In genomic region chr13:8207337-8207736, GRCm38 (mm10) we compare ENCODE assay signal across 16 mouse cellular contexts. TPM values are rescaled to one million over a fixed set of nuclear protein-coding genes. Genes with fewer than 3 reads are reported as not detected.
A peak's percentile ranks its signal among the peaks of the same experiment; 100 is the strongest.
DNase-seq lines count a peak whose midpoint lies in the region; ATAC-seq lines count a peak whose summit lies in the region.
"Had no signal": no experiment of that assay in that cellular context is flagged by ENCODE, and none has a peak within 500 bp of the region (broad histone marks: within the 10 kb centered on the region; RNA-seq: fewer than 3 reads in every experiment).

No protein-coding gene starts in this region.

- H3K9ac ChIP-seq in heart, embryonic 11.5 days (ENCODE audit: low read depth, low read length) = no peak overlapping the region
- H3K9ac ChIP-seq in forebrain, embryonic 16.5 days (replicated peaks; ENCODE audit: low read depth, low read length) = 0 out of 2 replicates have a peak overlapping the region, but pooled peaks have one; percentile 2
- peak overlapping the region; percentile 55 for H3K9ac ChIP-seq in hindbrain, embryonic 16.5 days (ENCODE audit: low read depth, low read length)
- peak overlapping the region; percentile 48 for H3K9ac ChIP-seq in midbrain, embryonic 16.5 days (ENCODE audit: low read depth, low read length)
- H3K9ac ChIP-seq: liver, embryonic 15.5 days had no signal

- WGBS in heart, embryonic 11.5 days (ENCODE audit: insufficient replicate concordance) = 45% methylated on average over 16 of the region's 16 CpGs
- WGBS in forebrain, embryonic 16.5 days = 38% methylated on average over 16 of the region's 16 CpGs
- 38% methylated on average over 16 of the region's 16 CpGs for WGBS in hindbrain, embryonic 16.5 days
- WGBS in midbrain, embryonic 16.5 days = 42% methylated on average over 16 of the region's 16 CpGs

- H3K4me2 ChIP-seq in heart, embryonic 11.5 days = peak overlapping the region; percentile 14; the same call in 1 of the 2 replicates
- H3K4me2 ChIP-seq in forebrain, embryonic 16.5 days (ENCODE audit: low read length) = peak overlapping the region; percentile 45
- H3K4me2 ChIP-seq in hindbrain, embryonic 16.5 days (ENCODE audit: low read length) = peak overlapping the region; percentile 44
- peak overlapping the region; percentile 50 for H3K4me2 ChIP-seq in midbrain, embryonic 16.5 days (ENCODE audit: low read length)
- H3K4me2 ChIP-seq: liver, embryonic 15.5 days had no signal

- no peak for ATAC-seq in heart, embryonic 11.5 days (replicated peaks; ENCODE audit: insufficient number of reproducible peaks, low FRiP score, low TSS enrichment)
- ATAC-seq in forebrain, embryonic 16.5 days = peak; percentile 61
- 0 out of 2 replicates have a peak, but pooled peaks have one; percentile 14 for ATAC-seq in hindbrain, embryonic 16.5 days
- peak; percentile 52; the same call in 1 of the 2 replicates for ATAC-seq in midbrain, embryonic 16.5 days

- H3K4me3 ChIP-seq in heart, embryonic 11.5 days (ENCODE audit: low read depth, low read length) = no peak overlapping the region
- H3K4me3 ChIP-seq in forebrain, embryonic 16.5 days (replicated peaks; ENCODE audit: low read length) = peak overlapping the region; percentile 32
- H3K4me3 ChIP-seq in hindbrain, embryonic 16.5 days (ENCODE audit: low read length) = peak overlapping the region; percentile 30
- peak overlapping the region; percentile 37 for H3K4me3 ChIP-seq in midbrain, embryonic 16.5 days (ENCODE audit: low read depth, low read length)
- H3K4me3 ChIP-seq: limb, embryonic 10.5 days; liver, embryonic 15.5 days had no signal

- DNase-seq in heart, postnatal 14 days = no peak
- no peak for DNase-seq in lung, postnatal 4 days
- DNase-seq in heart, adult 8-10 months (ENCODE audit: low spot score) = no peak
- DNase-seq in heart, adult 18-20 months = no peak
- DNase-seq: gastrocnemius, postnatal 14 days; kidney, adult 11 months; kidney, postnatal 36 days; right cerebral cortex, postnatal 14 days; thymus, adult 2 months had no signal

- intact Hi-C loops in heart, postnatal 14 days (cut with DNase I) = no loop called here

- no peaks in the 10 kb centered on the region for H3K36me3 ChIP-seq in heart, embryonic 11.5 days (ENCODE audit: control insufficient read depth, insufficient read depth, low read length)
- no peaks in the 10 kb centered on the region for H3K36me3 ChIP-seq in forebrain, embryonic 16.5 days (ENCODE audit: control insufficient read depth, insufficient read depth)
- no peaks in the 10 kb centered on the region for H3K36me3 ChIP-seq in hindbrain, embryonic 16.5 days (ENCODE audit: control insufficient read depth, insufficient read depth, low read length)
- no peaks in the 10 kb centered on the region for H3K36me3 ChIP-seq in midbrain, embryonic 16.5 days (ENCODE audit: control insufficient read depth, insufficient read depth, low read length)
- H3K36me3 ChIP-seq: limb, embryonic 10.5 days; liver, embryonic 15.5 days had no signal

- H3K27me3 ChIP-seq in heart, embryonic 11.5 days (ENCODE audit: control insufficient read depth, insufficient read depth, low read length) = peaks cover 6% of the 10 kb centered on the region
- no peaks in the 10 kb centered on the region for H3K27me3 ChIP-seq in forebrain, embryonic 16.5 days (replicated peaks; ENCODE audit: control insufficient read depth, insufficient read depth, low read length)
- no peaks in the 10 kb centered on the region for H3K27me3 ChIP-seq in hindbrain, embryonic 16.5 days (replicated peaks; ENCODE audit: control insufficient read depth, insufficient read depth, low read length)
- H3K27me3 ChIP-seq in midbrain, embryonic 16.5 days (ENCODE audit: control insufficient read depth, insufficient read depth, low read depth, low read length) = no peaks in the 10 kb centered on the region

- H3K4me1 ChIP-seq in heart, embryonic 11.5 days (ENCODE audit: control insufficient read depth, insufficient read depth, low read length) = no peaks in the 10 kb centered on the region
- H3K4me1 ChIP-seq in forebrain, embryonic 16.5 days (replicated peaks; ENCODE audit: control insufficient read depth, insufficient read depth, low read length) = peaks cover 20% of the 10 kb centered on the region
- peaks cover 3% of the 10 kb centered on the region for H3K4me1 ChIP-seq in hindbrain, embryonic 16.5 days (ENCODE audit: control insufficient read depth, insufficient read depth, low read depth, low read length)
- H3K4me1 ChIP-seq in midbrain, embryonic 16.5 days (ENCODE audit: control insufficient read depth, insufficient read depth, low read length) = peaks cover 4% of the 10 kb centered on the region; the same call in 1 of the 2 replicates
- H3K4me1 ChIP-seq: liver, embryonic 15.5 days had no signal

- no peak overlapping the region for H3K27ac ChIP-seq in heart, embryonic 11.5 days (ENCODE audit: low read depth, low read length)
- peak overlapping the region; percentile 27; the same call in 1 of the 2 replicates for H3K27ac ChIP-seq in forebrain, embryonic 16.5 days (ENCODE audit: low read length)
- H3K27ac ChIP-seq in hindbrain, embryonic 16.5 days (ENCODE audit: low read depth, low read length) = peak overlapping the region; percentile 21; the same call in 1 of the 2 replicates
- peak overlapping the region; percentile 54; the same call in 1 of the 2 replicates for H3K27ac ChIP-seq in midbrain, embryonic 16.5 days (ENCODE audit: low read length)
- H3K27ac ChIP-seq: limb, embryonic 10.5 days; liver, embryonic 15.5 days; macrophage had no signal

- no peaks in the 10 kb centered on the region for H3K9me3 ChIP-seq in heart, embryonic 11.5 days (replicated peaks; ENCODE audit: control insufficient read depth, low read length)
- H3K9me3 ChIP-seq in forebrain, embryonic 16.5 days (ENCODE audit: control insufficient read depth, low read length) = no peaks in the 10 kb centered on the region
- no peaks in the 10 kb centered on the region for H3K9me3 ChIP-seq in hindbrain, embryonic 16.5 days (ENCODE audit: control insufficient read depth, low read length)
- no peaks in the 10 kb centered on the region for H3K9me3 ChIP-seq in midbrain, embryonic 16.5 days (replicated peaks; ENCODE audit: control insufficient read depth, low read length, poor library complexity, severe bottlenecking)
- H3K9me3 ChIP-seq: limb, embryonic 10.5 days; liver, embryonic 15.5 days had no signal

RNA-seq across cellular contexts. Expression of gene Adarb2, which starts 4.7 kb away (rescaled TPM):
- 0.20 and 0.40 TPM in 2 replicates for polyA plus RNA-seq in heart, embryonic 11.5 days (2014; fragmentation: Nextera tagmentation; extraction: Ambion mirVana)
- total RNA-seq in heart, postnatal 14 days (2021) = not detected
- 16.5 and 30.0 TPM in 2 replicates for polyA plus RNA-seq in forebrain, embryonic 16.5 days (2015; fragmentation: Nextera tagmentation; extraction: Ambion mirVana)
- 25.2 and 25.3 TPM in 2 replicates for polyA plus RNA-seq in hindbrain, embryonic 16.5 days (2015; fragmentation: Nextera tagmentation; extraction: Ambion mirVana)
- 30.2 and 31.1 TPM in 2 replicates for polyA plus RNA-seq in midbrain, embryonic 16.5 days (2015; fragmentation: Nextera tagmentation; extraction: Ambion mirVana)
- under 1 TPM in 1 of 4 experiments, not detected in 3; 0.06 TPM for total RNA-seq in heart, adult 8-10 months (2022)
- total RNA-seq in heart, adult 18-20 months (2021) = not detected
- polyA plus RNA-seq: macrophage; thymus, adult 2 months had no signal

Comparison
In these comparisons a context has a peak if more than half of its experiments do, and no peak if none do; other contexts are left out.
1. RNA of gene Adarb2, which starts 4.7 kb away (polyA plus RNA-seq): 30.2 to 31.1 TPM in midbrain, embryonic 16.5 days, 16.5 to 30.0 TPM in forebrain, embryonic 16.5 days and 25.2 to 25.3 TPM in hindbrain, embryonic 16.5 days; 0.20 to 0.40 TPM in heart, embryonic 11.5 days; every median in the first group is over 10 times any median in the second.
2. Peak in every context shown above with its lines, with median percentiles within 50 percentile points of each other: H3K4me2 ChIP-seq.